Mouse (Mus musculus): ENCODE data around the gene Tceanc2.
A peak's percentile ranks its signal among the peaks of the same experiment; 100 is the strongest.

The Tceanc2 gene

DNA sequence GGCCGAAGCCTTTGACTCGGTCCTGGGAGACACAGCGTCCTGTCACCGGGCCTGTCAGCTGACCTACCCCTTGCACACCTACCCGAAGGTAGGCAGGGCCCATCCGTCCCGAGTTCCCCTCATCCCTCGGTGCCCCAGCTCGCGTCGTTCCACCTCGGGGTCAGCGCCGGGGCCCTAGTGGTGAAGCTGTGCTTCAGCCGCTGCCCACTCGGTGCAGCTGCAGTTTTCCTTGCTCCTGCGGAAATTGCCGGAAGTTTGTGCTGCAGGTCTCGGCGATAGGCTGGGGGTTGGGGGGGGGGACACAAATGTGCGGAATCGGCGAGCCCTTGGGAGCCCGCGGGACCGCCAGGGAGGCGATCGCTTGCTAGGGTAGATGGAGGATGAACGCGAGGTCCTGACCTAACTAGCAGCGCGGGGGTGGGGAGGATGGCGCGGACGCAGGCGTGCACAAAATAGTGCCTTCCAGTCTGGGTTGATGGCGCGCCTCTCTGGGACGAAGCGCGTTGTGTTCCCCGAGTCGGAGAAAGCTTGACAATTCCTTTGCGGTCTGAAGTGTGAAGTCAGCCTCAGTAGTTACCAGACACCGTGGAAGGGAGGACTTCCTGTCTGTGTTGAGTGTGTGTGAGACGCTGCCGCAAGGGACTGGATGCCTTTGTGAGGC lies at the start of gene Tceanc2:
TSS of gene Tceanc2 (minus strand) at position 287 of the 661 bp plus-strand sequence.
- peak; percentile 42 for DNase-seq

DNA sequence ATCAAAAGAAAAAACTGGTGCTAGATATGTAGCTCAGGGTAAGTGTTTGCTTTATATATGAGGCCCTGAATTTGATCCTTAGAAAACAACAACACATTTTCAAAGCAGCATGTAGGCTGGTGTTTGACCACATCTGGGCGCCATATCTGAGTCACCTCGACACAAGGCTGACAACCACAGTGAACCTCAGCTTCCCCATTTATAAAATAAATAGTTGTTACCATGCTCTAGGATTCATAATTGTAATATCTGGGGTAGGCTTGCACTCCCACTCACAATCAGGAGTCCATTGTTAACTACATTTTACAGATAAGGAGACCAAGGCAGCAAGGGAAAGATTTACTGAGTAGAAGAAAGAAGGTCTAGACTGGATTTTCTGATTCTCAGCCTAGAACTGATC lies 47.4 kb upstream of the Tceanc2 start:
- no peak for DNase-seq

DNA sequence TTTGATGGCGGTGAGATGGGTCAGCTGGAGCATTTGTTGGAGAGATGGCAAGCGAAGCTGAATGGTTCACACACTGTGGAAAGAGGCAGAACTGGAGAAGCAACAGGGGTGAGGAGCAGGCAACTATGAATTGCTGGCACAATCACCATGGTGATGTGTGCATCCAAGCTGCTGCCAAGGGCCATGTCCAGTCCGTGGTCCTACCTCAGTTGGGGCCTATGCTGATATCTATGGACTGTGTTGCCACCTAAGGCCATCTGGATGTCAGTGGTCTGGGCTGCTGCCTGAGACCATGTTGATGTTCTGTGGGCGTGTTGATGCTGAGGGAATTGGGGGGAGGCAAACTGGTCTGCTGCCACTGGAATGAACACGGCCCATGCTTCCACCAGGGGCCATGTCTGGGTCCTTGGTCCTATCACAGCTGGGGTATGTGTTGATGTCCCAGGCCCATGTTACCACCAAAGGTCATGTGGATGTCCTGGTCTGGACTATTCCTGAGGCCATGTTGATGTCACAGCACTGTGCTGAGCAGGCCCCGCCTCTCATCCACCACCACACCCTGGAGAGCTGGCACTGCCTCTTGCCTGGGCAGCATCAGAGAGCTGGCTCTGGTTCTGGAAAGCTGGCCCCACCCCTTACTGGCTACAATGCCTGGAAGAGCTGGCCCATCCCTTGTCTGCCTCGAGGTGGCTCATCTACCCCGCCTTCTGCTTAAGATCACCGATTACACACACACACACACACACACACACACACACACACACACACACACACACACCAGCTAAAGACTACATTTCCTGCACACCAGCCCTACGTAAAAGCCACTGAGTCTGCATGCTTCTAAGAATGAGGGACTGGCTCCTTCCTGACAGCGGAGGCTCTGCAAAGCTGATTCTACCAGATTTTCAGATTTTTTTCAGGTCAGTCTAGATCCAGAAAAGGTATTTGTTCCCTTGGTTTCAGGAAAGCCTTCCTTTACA lies 44.6 kb upstream of the Tceanc2 start:
- no peak for DNase-seq

DNA sequence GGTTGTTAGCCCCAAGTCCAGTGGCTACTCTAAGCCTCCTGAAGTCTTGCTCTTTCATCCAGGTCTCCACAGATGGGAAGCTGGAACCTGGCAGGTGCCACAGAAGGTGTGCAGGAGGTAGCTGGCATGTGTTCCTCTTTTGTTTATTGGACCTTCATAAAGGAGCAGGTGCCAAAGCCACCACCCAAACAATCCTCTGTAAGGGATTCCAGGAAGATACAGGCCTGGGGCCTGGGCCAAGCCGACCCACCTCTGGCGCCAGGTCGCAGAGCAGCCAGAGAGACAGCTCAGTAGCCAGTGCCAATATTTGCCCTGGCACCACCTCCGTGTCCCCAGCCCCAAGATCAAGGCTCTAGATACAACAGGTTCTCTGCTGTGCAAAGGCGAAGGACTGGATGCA lies 42.6 kb upstream of the Tceanc2 start:
- DNase-seq, result no peak

DNA sequence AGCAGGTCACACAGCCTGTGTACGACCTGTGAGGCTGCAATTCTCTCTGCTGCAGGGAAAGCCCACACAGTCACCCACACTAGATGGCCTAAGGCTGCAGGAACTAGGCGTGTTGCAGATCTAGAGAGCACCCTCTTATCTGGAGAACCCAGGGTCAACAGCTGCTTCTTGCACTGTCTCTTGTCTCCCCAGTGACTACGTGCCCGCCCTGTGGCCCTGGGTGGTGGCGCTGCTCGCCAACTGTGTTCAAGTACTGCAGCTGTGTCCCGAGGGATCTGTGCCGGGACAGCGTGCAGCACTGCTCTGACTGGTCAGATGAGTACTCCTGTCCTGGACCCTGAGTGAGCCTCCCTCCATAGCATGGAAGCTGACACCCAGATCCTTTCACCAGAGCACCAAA lies 38.7 kb upstream of the Tceanc2 start:
- no peak for DNase-seq

DNA sequence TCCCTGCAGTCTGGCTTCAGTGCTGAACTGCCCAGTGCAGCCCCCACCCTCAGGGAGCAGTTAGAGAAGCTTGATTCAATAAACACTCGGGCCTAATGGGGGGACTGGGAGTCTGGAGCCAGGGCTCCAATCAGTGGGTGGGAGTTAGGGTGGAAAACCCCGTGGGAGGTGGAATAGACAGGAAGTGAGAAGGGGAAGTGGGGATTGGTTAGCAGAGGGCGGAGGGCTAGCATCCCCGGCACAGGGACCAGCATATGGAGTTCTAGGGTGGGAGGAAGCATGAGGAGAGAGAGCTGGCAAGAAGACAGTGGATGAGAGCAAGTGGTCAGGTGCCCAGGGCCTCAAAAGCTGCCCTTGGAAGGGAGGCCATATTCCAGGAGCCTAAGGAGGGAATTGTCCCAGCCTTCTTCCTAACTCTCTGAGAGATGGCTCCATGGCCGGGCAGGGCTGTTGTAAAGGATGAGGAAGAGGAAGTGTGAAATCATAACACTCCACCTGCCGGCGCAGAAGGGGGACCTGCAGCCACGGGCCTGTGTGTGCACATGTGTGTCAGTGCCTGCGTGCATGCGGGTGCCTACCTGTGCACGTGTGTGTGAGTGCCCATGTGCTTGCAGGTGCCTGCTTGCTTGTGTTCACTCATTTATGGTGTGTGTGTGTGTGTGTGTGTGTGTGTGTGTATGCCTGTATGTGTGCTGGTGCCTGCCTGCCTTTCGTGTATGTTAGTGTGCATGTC lies 34.5 kb upstream of the Tceanc2 start:
- DNase-seq, result no peak

DNA sequence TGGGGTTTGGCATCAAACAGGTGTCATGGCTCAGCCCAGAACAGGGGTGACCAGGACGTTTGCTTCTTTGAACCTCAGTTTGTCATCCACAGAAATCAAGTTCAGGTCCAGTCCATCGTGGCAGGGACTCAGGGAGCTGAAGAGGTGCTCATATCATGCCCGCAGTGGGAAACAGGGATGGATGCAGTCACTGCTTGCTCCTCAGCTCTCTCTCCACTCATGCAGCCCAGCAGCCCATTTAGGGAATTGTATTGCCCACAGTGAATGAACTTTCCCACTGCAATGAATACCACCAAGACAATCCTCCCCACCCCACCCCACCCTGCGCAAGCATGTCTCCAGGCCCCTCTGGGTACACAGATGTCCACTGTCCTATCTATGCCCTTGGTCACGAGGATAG lies 33.0 kb upstream of the Tceanc2 start:
- DNase-seq, result no peak

DNA sequence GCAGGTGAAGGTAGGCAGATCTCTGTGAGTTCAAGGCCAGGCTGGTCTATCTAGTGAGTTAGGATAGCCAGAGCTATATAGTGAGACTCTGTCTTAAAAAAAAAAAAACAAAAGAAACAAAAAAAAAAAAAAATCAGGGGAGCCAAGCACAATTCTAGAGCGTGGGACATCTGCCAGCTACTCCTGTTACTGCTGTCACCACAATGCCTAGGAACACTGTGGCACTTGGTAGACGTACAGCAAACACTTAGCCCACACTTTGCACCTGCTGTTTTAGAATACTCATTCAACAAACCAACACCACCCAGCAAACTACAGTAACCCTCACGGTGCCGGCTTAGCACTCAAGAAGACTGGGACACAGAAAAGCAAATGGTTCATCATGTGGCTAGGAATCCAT lies 32.5 kb upstream of the Tceanc2 start:
- peak; percentile 46 for DNase-seq

DNA sequence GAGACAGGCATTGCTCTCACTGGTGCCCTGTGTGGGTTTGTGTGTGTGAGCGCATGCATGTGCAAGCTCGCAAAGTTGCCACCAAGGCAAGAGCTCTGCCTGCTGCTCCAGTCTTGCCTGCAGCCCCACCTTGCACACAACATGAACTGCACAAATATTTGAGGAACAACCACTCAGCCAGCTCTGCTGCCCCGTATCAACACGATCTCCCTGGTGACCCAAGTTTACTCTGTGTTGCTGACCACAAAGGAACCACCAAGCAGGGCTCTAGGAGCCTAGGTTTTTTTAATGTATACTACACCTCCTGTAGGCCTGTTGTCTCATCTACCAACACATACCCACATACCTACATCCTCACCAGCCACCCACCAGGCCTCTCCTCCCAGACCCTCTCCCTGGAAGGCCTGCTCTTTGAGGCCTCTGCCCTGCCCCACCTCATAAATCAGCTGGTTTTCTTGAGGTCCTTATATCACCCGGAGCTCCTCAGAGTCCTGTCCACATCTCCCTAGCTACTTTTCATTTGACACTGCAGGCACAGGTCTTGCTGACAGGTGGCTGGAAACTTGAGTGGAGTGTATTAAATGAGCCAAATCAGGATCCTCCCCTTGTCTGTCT lies 31.7 kb upstream of the Tceanc2 start:
- DNase-seq, result no peak

DNA sequence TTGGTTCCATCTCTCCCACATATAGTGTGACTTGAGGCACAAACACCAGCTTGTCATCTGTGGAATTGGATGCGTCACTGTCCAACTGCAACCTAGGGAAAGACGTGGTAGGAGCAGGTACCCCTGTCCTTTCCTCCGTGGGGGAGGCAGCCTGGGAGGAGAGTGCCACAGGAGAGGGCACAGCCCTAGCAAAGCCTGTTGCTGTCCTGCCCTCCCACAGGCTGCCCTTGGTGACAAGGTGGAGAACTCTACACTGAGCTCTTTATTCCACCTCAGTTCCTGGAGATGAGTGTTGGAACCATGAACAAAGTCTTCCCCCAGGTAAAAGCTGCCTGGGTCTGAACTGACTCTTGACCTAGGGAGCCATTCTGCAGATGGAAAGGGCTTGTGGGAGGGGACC lies 30.0 kb upstream of the Tceanc2 start, which contains the start of gene Ldlrad1:
TSS of gene Ldlrad1 (plus strand) at position 301 of the 400 bp plus-strand sequence.
- DNase-seq, result no peak

DNA sequence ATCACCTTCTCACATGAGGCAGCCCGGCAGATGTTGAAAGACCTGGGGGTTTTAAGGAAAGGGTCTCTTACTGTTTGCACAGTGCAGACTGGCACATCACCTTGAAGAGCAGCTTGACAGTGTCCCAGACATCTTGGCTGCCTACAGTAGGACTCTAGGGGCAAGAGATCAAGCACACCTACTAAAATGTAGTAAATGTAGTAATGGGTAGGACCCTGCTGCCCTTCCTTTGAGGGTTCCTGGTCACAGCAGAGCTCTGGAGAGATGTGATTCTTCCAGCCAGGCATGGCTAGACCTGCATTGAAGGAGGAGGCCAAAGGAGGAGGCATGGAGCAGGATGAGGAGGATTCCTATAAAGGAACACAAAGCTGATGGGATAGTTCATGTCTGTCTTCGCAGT lies 28.1 kb upstream of the Tceanc2 start:
- no peak for DNase-seq

DNA sequence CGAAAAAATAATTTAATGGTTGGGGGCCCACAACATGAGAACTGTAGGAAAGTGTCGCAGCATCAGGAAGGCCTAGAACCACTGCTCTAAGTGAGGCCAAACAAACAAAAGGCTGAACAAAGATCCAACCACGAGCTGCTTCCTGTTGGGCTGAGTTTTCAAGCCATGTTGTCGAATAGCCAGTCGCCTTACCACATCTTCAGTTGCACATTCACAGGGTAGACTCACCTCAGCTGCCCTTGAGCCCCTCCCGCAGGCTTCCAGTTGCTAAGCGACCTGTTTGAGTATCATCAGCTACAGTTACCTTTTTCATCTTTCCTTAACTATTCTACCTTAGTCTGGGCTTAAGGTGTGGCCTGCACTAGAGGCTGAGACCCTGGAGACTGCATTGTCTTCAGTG lies 24.1 kb upstream of the Tceanc2 start:
- no peak for DNase-seq

DNA sequence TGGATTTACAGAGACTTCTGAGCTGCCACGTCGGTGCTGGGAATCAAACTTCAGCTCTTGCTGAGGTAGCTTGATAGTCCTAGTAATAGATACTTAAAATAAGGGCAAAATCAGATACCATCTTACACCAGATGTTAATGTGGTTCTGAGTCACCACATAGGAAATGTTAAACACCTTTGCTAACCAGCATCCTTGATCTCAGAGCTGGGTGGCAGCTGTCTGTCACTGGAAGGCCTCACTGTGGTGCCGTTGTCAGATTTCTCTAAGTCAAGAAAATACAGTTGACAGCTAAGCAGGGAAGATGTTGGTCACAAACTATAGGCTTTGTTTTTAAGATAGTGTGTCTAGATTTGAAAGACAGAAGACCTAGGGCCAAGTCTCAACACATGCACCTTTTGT lies 22.9 kb upstream of the Tceanc2 start:
- DNase-seq, result no peak

DNA sequence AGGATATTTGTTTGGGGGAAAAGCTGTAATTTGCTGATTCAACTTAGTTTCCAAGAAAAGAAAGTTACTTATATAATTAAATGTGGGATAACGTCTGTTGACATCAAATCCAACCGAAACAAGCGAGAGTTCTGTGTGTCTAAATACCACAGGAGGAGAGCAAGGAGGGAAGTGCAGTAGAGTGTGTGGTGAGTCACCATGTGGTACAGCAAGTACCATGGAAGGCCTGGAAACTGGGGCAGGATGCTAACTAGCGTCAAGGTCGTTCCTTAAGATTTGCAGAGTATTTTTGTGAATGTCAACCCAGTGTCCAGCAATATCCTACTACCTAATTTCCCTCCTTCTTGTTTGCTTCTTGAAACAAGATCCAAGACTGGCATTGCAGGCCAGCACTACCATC lies 19.2 kb upstream of the Tceanc2 start:
- DNase-seq, result no peak

DNA sequence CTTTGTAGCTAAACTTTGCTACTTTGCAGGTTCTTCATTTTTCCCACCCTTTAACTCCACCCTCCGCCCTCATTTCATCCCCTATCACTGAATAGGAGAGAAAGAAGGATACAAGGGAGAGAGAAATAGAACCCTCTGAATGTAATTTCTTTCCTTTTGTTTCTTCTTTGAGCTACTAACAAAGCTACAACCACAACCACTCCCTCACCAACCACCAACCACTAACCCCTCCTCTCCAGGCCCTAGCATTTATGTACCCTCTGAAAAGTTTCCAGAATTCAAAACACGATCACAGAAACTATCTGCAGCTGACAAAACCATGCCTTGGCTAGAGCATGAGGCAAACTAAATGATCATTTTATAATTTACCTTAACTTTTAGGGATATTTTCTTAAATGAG lies 17.5 kb upstream of the Tceanc2 start:
- no peak for DNase-seq

DNA sequence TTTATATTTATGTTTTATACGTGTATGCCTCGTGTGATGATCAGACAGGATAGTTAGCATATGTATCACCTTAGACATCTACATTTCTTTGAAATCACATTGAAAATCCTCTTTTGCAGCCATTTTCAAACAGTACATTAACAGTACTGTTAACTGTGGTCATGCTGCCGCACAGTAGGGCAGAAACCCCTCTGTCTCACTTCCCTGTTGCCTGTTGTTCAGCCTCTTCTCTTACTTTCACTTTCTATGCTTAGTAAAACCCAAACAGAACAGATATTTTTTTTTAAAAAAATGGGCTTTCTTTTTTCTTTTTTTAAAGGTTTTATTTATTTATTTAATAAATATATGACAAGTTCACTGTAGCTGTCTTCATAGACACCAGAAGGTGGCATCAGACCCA lies 14.9 kb upstream of the Tceanc2 start:
- DNase-seq, result no peak

DNA sequence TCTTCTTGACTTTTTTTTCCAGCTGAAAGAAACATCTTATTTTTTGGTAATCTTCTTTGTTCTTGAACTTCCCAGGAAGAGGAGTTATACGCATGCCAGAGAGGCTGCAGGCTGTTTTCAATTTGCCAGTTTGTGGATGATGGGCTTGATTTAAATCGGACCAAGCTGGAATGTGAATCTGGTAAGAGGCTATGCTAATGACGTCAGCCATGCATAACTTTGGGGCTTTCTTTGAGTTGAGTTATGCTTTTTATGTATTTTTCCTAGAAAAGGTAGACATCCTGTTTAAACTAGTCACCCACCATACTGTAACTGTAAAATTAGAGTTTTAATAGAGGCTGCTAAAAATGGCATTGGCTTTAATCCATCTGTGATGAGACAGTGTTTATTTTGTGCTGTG lies 6.8 kb upstream of the Tceanc2 start:
- no peak for DNase-seq

DNA sequence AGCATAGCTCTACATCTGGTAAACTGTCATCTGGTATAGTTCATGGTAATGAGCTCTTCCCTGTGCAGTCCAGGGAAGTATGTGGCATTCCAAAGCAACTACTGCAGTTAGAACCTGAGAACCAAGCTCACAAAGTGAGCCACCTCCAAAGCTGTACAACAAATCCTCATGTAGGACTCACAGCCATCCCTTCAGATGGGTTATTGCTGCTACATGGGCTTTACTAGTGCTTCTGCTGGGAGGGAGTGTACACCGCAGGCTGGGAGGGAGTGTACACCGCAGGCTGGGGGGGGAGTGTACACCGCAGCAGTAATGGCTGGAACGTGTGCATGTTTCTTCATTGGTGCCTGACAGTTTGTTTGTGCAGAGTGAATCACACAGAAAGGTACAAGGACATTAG lies 4.3 kb upstream of the Tceanc2 start:
- DNase-seq, result no peak

DNA sequence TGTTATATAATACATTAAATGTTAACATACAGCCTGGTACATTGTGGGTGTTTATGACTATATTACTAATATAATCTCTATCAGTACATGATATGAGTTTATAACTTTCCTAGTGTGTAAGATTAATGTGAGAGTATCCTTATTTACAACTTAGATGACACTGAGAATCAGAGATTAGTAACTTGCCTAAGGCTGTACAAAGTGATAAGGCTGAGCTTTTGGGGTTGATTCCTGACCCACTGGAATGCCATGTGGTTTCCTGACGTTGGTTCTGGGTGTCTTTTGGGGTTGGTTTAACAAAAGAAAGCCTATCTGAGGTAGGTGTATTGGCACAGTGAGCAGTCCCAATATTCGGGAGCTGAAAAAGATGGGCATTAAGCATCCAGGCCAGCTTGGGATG lies 3.9 kb upstream of the Tceanc2 start:
- DNase-seq, result no peak

DNA sequence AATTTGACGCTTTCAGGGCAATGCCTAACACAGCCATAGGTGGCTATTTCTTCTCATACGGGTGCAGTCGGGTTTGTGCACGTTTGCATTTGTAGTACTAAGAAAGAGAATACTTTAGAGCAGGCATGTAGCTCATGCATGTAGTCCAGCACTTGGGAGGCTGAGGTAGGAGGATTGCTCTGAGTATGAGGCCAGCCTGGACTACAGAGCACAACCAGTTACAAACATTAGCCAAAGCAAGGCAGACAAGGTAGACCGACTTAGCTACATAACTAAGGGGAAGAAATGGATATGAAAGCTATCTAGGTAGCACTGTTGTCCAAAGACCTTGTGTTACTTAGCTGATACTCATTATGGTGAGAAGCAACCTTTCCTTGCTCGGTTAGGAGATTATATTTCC lies 3.0 kb upstream of the Tceanc2 start:
- DNase-seq, result no peak

DNA sequence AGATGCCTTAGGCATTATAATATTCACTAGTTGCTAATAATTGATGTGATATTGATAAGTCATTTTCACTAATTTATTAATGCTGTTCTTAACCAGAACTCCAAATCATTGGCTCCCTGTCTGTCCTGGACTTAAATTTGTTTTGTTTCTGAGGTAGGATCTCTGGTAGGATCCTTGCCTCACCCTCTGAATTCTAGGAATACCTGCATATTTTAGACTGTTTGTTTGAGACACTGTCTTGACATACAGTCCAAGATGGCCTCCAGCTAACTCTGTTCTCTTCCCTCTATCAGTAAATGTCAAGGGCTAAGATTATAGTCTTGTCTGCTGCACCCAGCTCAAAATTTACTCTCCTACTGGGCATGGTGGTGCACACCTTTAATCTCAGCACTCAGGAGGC lies 1.8 kb upstream of the Tceanc2 start:
- no peak for DNase-seq

DNA sequence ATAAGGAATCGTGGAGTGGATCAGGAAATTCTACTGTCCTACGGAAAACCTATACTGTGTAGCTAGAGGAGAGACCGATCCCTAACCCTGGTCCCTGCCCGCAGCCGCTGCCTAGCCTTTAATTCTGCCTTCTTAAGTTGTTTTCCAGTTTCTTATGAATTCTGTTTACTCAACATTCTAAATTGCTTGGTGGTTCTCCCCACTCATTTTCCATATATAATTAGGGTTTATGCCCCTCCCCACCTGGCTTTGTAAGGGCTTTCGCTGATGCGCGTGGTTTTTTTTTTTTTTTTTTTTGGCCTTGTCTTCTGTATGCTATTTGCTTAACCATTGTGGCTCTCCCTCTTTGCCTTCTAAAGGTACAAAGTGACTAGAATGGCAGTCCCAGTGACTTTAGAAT lies 645 bp upstream of the Tceanc2 start:
- no peak for DNase-seq

DNA sequence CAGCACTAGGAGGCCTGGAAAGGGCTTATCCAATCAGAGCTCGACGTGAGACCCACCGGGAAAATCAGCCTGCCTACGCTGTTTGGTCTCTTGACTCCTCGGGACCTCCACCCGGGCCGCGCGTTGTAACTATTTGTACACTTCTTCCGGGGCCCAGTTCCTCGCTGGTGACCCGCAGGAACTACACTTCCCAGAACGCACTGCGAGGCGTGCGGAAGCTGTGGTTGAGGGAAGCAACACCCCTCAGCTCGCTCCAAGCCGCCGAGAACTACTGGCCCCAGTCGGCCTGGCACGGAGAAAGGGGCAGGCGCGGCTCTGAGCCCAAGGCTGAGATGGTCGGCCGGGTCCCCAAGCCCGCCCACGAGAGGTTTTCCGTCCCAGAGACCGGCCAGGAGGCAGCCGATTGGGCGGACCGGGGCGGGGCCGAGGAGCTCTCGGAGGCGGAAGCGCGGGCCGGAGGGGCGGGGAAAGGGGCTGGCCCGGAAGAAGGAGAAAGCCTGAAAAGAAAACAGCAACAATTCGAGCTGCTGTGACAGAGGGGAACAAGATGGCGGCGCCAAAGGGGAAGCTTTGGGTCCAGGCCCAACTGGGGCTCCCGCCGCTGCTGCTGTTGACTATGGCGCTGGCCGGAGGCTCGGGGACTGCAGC lies 610 bp downstream of the Tceanc2 start, which contains the start of gene Tmem59:
TSS of gene Tmem59 (plus strand) at position 218 of the 648 bp plus-strand sequence.
- peak; percentile 91 for DNase-seq
